Mouse (Mus musculus) adrenal gland, adult 18-20 months (tissue): ENCODE measurements around the gene Heg1. TPM values are rescaled to one million over a fixed set of nuclear protein-coding genes. Genes with fewer than 3 reads are reported as not detected.

Experiments used
- DNase-seq, 2 experiments: peaks; one replicate each; pipeline ENCODE4 v3.0.0; 2021 to 2022; ENCODE audit warnings: low spot score in 2 of 2
- long read RNA-seq, 2 experiments: library from polyadenylated mRNA; stranded (forward); transcript quantifications; one replicate each; pipeline ENCODE4 v2.0.0; 2021
- total RNA-seq, 2 experiments: library from RNA; stranded (reverse); gene quantifications; 1 replicate in 1 of 2; 2 replicates in 1 of 2; pipeline ENCODE4 v1.2.3; 2021

Gene Heg1
- 10 to 100 TPM; 41.2 to 56.9 TPM for total RNA-seq
- long read RNA-seq, experiment 1, partial matches to known transcripts = 9 of 10 reads
- long read RNA-seq, experiment 1, other reads (novel, unspliced or antisense) = 0 of 10 reads
- long read RNA-seq, experiment 2, partial matches to known transcripts = 1 of 13 reads
- long read RNA-seq, experiment 2, other reads (novel, unspliced or antisense) = 11 of 13 reads

- DNase-seq = peak; percentile 84 to 88
These were observed at the start of gene Heg1 for GRCm38 (mm10) chr16:33684162-33684702. Gene Heg1, plus strand, starts transcription at chr16:33684370.

DNA sequence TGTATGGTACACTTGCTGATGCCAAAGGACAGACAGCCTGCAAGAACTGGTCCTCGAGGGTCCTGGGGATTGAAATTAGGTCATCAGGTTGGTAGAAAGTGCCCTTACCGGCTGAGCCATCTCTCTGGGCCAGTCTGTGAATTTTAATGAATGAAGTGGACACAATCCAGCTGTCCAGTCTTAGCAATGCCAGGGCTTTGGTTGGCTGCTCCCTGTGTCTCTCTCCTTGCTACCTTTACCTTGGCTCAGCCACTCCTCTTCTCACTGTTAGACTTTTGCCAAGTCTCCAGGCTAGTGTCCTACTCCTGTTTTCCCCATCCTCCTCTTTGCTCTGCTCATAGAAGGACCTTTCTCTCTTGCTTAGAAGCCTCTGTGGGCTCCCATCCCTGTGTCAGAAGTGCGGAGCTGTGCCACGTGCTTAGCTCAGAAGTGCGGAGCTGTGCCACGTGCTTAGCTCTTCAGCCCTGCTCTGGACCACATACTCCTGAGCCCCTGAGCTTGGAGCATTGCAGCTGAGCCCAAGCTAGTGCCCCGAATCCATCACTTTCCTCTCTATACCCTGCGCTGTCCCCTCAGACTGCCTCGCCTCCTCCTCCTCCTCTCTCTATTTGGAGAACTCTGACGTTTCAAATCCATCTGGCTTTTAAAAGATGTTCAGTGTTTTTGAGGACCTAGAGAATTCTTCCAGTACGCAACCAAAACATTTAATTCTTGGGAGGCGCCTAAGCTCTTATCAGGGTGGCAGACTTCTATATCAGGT lies 48.2 kb upstream of the Heg1 start:
- DNase-seq = no peak

- no peak for DNase-seq
These were observed 42.4 kb upstream of the Heg1 start for GRCm38 (mm10) chr16:33641779-33642178.

- DNase-seq = no peak
These were observed 31.1 kb upstream of the Heg1 start for GRCm38 (mm10) chr16:33653116-33653515.

DNA sequence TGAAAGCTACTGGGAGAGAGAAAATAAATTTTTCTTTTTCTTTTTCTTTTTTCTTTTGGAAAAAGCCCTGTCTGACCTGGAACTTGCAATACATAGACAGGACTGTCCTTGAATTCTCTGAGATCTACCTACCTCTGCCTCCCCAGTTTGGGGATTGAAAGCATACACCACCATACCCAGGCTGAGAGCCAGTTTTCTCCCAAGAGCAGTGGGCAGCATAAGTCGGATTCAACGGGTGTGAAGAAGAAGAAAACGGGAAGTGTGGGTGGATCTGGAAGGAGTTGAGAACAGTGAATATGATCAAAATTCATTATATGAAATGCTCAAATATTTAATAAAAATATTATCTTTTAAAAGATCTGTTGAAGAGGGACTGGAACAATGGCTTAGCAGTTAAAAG lies 28.7 kb upstream of the Heg1 start:
- no peak for DNase-seq

DNA sequence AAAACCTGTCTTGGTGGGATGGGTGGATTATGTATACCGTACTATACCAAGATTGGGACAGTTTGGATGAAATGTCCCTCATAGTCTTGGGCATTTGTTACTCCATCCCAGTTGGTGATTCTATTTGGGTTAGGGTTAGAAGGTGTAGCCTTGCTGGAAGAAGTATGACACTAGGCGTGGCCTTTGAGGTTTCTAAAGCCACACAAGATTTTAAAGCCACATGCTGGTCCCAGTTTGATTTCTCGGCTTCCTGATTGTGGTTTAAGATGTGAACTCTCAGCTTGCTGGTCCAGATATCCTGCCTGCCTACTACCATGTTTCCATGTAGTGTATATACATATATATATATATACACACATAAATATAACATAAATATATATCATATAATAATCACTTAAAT lies 27.0 kb upstream of the Heg1 start:
- no peak for DNase-seq

DNA sequence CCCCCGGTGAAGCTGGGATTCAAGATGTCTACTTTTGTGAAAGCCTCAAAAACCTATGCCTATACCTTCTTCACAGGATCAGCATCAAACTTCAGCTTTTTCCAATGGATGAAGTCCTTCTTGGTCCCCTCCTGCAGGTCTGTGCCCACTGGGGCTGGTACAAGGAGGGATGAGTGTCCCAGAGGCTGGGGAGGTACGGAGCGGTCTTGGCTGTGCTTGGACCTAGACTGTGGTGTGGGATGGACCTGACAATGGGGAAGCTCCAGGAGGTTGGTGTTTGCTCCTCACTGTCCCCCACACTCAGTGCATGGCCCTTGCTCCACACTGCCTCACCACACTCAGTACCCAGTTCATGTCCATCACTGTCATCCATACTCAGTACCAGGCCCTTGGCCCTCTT lies 26.0 kb upstream of the Heg1 start:
- no peak for DNase-seq

DNA sequence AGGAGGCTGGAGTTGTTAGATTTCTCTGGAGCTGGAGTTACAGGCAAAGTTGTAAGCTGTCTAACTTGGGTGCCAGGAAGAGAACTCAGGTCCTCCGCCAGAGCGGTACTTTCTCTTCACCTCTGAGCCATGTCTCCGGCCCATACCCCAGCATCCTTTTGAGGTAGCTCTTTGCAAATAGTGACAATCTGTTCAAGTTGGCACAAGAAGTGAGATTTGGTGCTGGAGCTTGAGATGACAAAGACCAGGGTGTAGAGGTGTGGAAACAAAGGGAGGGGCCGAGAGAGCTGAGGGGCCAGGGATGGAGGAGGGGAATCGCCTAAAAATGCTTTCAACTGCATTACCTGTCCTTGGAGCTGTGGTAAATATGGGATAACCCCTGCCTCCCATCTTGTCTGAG lies 24.6 kb upstream of the Heg1 start:
- no peak for DNase-seq

DNA sequence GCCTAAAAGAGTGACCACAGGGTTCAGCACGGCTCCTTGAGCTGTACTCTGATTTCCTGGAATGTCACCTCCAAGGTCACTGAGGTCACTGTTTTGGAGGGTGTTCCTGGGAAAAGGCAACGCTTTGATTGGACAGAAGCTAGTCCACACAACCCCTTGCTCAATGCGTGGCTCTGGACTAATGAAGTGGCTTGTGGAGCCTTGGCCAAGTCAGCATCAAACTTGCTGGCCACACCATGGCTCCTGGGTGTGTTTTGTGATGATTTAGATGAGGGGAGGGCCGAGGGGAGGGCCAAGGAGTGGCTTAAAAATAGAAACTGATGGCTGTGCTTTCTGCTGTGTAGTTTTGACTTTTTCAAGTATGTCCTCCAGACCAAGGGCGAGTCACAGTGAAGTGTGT lies 24.0 kb upstream of the Heg1 start:
- peak; percentile 45 to 66 for DNase-seq

- no peak for DNase-seq
These were observed 21.3 kb upstream of the Heg1 start for GRCm38 (mm10) chr16:33662841-33663240.

- no peak for DNase-seq
These were observed 17.9 kb upstream of the Heg1 start for GRCm38 (mm10) chr16:33666226-33666625.

- no peak for DNase-seq
These were observed 17.1 kb upstream of the Heg1 start for GRCm38 (mm10) chr16:33666985-33667538.

DNA sequence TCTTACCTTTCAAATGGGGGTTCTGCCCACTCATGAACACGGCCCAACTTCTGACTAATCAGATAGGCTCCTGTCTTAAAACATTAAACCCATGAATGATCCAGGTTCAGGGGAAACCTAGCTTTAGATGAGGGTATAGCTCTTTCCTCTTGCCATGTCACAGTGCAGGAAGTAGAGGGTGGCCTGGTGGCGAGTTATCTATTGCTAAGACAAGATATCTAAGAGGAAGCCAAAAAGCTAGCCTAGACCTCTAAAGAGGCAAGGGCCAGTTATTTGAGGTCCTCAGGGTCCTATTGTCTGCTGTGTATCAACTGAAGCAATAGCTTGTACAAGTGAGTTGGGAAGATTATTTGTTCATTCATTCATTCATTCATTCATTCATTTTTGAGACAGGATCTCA lies 15.7 kb upstream of the Heg1 start:
- no peak for DNase-seq

DNA sequence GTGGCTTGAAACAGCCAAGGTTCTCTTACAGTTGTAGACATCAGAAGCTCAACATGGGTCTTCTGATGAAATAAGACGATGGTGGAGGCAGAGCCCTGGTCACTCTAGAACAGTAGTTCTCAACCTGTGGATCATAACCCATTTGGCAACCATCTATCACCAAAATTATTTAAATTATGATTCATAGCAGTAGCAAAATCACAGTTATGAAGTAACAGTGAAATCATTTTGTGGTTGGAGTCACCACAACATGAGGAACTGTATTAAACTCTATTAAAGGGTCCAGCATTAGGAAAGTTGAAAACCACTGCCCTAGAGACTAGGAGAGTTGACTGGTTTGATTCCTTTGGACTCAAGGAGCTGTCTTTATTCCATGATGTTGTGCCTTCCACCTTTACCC lies 15.1 kb upstream of the Heg1 start:
- DNase-seq = no peak

DNA sequence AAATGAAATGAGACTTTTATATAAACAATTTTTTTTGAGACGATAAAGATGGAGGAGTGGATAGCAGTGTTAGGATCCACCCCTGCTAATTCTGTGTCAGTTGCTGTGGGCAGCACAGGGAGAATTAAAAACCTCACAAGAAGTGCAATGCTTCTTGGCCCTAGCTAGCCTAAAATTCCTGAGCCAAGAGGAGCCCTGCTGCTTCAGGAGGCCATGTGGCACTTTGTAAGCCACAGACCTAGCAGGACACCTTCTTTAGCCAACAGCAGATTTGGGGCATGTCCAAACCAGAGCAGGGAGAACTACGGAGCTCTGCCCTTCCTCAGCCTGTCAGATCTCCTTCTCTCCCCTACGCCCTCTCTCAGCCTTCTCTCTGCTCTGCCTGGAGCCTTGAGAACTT lies 13.8 kb upstream of the Heg1 start:
- DNase-seq = no peak

- no peak for DNase-seq
These were observed 13.2 kb upstream of the Heg1 start for GRCm38 (mm10) chr16:33670933-33671332.

- no peak for DNase-seq
These were observed 12.0 kb upstream of the Heg1 start for GRCm38 (mm10) chr16:33672188-33672587.

DNA sequence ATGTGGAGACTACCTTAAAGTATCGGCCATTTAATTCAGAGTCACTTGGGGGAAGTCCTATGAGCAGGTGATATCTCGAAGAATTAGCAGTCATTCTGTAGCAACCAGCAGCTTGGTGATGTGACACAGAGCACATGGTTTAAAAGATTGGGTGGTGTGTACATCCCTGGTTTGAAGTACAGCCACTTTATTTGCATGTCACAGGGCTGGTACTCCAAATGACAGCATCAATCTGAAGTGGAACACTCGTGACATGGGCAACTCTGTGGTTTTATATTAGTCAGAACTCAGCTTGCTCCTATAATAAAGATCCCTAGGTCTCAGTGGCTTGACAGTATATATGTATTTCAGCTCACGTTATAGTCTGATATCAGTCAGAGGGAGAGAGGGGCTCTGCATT lies 11.5 kb upstream of the Heg1 start:
- DNase-seq = no peak

GRCm38 (mm10) chr16:33673530-33674109 lies 10.6 kb upstream of the Heg1 start:
- DNase-seq = no peak

DNA sequence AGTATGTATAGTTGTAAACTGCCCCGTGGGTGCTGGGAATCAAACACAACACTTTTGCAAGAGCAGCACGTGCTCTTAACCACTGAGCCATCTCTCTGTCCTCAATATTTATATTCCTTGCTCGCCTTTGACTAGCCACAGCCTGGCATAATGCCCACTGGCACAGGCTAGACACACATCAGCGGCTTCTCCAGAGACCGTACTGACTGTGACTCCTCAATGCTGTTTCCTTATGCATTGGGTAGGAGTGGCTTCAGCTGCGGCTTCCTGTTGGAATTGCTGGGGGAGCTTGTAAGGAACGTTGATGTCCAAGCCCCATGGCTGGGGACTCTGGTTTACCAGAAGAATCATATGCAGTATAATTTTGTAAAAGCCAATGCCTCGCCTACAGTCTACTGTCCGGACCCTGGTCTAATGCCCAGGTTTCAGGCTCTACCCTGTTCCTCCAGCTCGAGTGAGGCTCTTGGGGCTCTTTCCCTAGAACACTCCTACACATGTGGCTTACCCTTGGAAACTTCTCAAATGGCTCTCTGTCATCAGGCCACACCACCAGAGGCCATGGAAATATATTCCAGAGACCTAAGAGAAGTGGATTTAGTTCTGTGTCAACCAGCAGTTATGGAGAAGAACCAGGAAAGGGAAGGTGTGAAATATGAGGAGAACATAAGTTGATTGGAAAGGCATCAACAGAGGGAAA lies 8.9 kb upstream of the Heg1 start:
- DNase-seq = no peak

- no peak for DNase-seq
These were observed 8.4 kb upstream of the Heg1 start for GRCm38 (mm10) chr16:33675848-33676184.
